In genomic region chr2:80581043-80581711, GRCm38 (mm10) we compare ENCODE assay signal across 7 mouse cellular contexts. TPM values are rescaled to one million over a fixed set of nuclear protein-coding genes. Genes with fewer than 3 reads are reported as not detected.
A peak's percentile ranks its signal among the peaks of the same experiment; 100 is the strongest.
DNase-seq lines count a peak whose midpoint lies in the region; ATAC-seq and TF ChIP-seq lines count a peak whose summit lies in the region.

TSS of gene Nckap1 (minus strand) at chr2:80581380.

- TF ChIP-seq CTCF in kidney, adult 2 months (conservative IDR thresholded peaks at IDR 0.05; ENCODE audit: insufficient read depth, insufficient read length, low read depth, low read length), result peak; percentile 32
- TF ChIP-seq CTCF in spleen, adult 2 months (IDR thresholded peaks at IDR 0.05; ENCODE audit: extremely low read depth, insufficient read depth, insufficient read length, insufficient replicate concordance), result peak; percentile 25; the same call in 1 of the 2 replicates

- peak; percentile 71 to 82 for DNase-seq in adrenal gland, postnatal 4 days (ENCODE audit: low spot score in 2 of 2)
- DNase-seq in heart, adult 18-20 months, result peak; percentile 90 to 92
- peak; percentile 93 for DNase-seq in kidney, adult 2 months
- peak; percentile 91 for DNase-seq in limb, embryonic 11.5 days (ENCODE audit: low spot score)
- DNase-seq in midbrain, embryonic 14.5 days, result peak; percentile 93
- peak in 1 of 2 experiments; percentile 29 for DNase-seq in spleen, adult 2 months (ENCODE audit: low read depth in 1 of 2, low spot score in 2 of 2)

- H3K4me2 ChIP-seq in embryonic facial prominence, embryonic 13.5 days, result peak within 1 kb of the TSS; percentile 72
- H3K4me2 ChIP-seq in limb, embryonic 11.5 days (ENCODE audit: low read depth, severe bottlenecking), result peak within 1 kb of the TSS; percentile 80
- peak within 1 kb of the TSS; percentile 81 for H3K4me2 ChIP-seq in midbrain, embryonic 14.5 days (ENCODE audit: low read length)

- H3K4me3 ChIP-seq in embryonic facial prominence, embryonic 13.5 days, result peak within 1 kb of the TSS; percentile 89
- peak within 1 kb of the TSS; percentile 72 for H3K4me3 ChIP-seq in kidney, adult 2 months (ENCODE audit: insufficient read depth, low read depth, low read length)
- H3K4me3 ChIP-seq in limb, embryonic 11.5 days (ENCODE audit: low read depth, low read length), result peak within 1 kb of the TSS; percentile 80
- H3K4me3 ChIP-seq in midbrain, embryonic 14.5 days (replicated peaks; ENCODE audit: low read depth, low read length), result peak within 1 kb of the TSS; percentile 86
- H3K4me3 ChIP-seq in spleen, adult 2 months (ENCODE audit: extremely low read depth, insufficient read depth, insufficient read length), result peak within 1 kb of the TSS; percentile 55

- H3K9me3 ChIP-seq in embryonic facial prominence, embryonic 13.5 days, result no peaks in the 10 kb centered on the region
- no peaks in the 10 kb centered on the region for H3K9me3 ChIP-seq in limb, embryonic 11.5 days (ENCODE audit: control insufficient read depth, low read length)
- H3K9me3 ChIP-seq in midbrain, embryonic 14.5 days (ENCODE audit: control insufficient read depth, low read length), result no peaks in the 10 kb centered on the region

- H3K4me1 ChIP-seq in embryonic facial prominence, embryonic 13.5 days, result peaks cover 13% of the 10 kb centered on the region
- peaks cover 14% of the 10 kb centered on the region for H3K4me1 ChIP-seq in kidney, adult 2 months (ENCODE audit: control insufficient read depth, insufficient read depth, low read length)
- H3K4me1 ChIP-seq in limb, embryonic 11.5 days (ENCODE audit: control insufficient read depth, insufficient read depth, low read length), result peaks cover 3% of the 10 kb centered on the region; the same call in 1 of the 2 replicates
- H3K4me1 ChIP-seq in midbrain, embryonic 14.5 days (ENCODE audit: control insufficient read depth, insufficient read depth, low read length), result peaks cover 16% of the 10 kb centered on the region
- peaks cover 11% of the 10 kb centered on the region for H3K4me1 ChIP-seq in spleen, adult 2 months (ENCODE audit: control insufficient read depth, insufficient read depth, insufficient read length)

- peak within 1 kb of the TSS; percentile 97 for H3K27ac ChIP-seq in embryonic facial prominence, embryonic 13.5 days
- peak within 1 kb of the TSS; percentile 88 for H3K27ac ChIP-seq in kidney, adult 2 months (ENCODE audit: insufficient read depth, low read depth, low read length)
- H3K27ac ChIP-seq in limb, embryonic 11.5 days (replicated peaks; ENCODE audit: low read depth, low read length), result peak within 1 kb of the TSS; percentile 95
- H3K27ac ChIP-seq in midbrain, embryonic 14.5 days (replicated peaks; ENCODE audit: low read depth, low read length), result peak within 1 kb of the TSS; percentile 98
- peak within 1 kb of the TSS; percentile 59; the same call in 1 of the 2 replicates for H3K27ac ChIP-seq in spleen, adult 2 months (ENCODE audit: insufficient read depth, low read length)

- peak; percentile 91 for ATAC-seq in embryonic facial prominence, embryonic 13.5 days (ENCODE audit: insufficient number of reproducible peaks, insufficient read depth, low FRiP score, low TSS enrichment, low read depth)
- peak; percentile 91 for ATAC-seq in limb, embryonic 11.5 days (ENCODE audit: insufficient number of reproducible peaks, low FRiP score, low TSS enrichment, low read depth)
- peak; percentile 95 for ATAC-seq in midbrain, embryonic 14.5 days (ENCODE audit: low FRiP score, low TSS enrichment)

- H3K36me3 ChIP-seq in embryonic facial prominence, embryonic 13.5 days, result no peaks in the 10 kb centered on the region
- H3K36me3 ChIP-seq in kidney, adult 2 months (ENCODE audit: control insufficient read depth, insufficient read depth, low read length), result no peaks in the 10 kb centered on the region
- H3K36me3 ChIP-seq in limb, embryonic 11.5 days (ENCODE audit: control insufficient read depth, insufficient read depth, low read length), result no peaks in the 10 kb centered on the region
- no peaks in the 10 kb centered on the region for H3K36me3 ChIP-seq in midbrain, embryonic 14.5 days (ENCODE audit: control insufficient read depth, insufficient read depth, low read length)
- no peaks in the 10 kb centered on the region for H3K36me3 ChIP-seq in spleen, adult 2 months (ENCODE audit: control insufficient read depth, insufficient read depth, low read length)

- peak within 1 kb of the TSS; percentile 99 for H3K9ac ChIP-seq in embryonic facial prominence, embryonic 13.5 days
- H3K9ac ChIP-seq in limb, embryonic 11.5 days (ENCODE audit: low read length), result peak within 1 kb of the TSS; percentile 99
- peak within 1 kb of the TSS; percentile 99 for H3K9ac ChIP-seq in midbrain, embryonic 14.5 days (replicated peaks; ENCODE audit: low read length)

- WGBS in embryonic facial prominence, embryonic 13.5 days, result under 1% methylated on average over 71 of the region's 88 CpGs
- 2% methylated on average over 84 of the region's 88 CpGs for WGBS in kidney, adult 2 months
- 0% methylated on average over 58 of the region's 88 CpGs for WGBS in limb, embryonic 11.5 days
- under 1% methylated on average over 73 of the region's 88 CpGs for WGBS in midbrain, embryonic 14.5 days
- under 1% methylated on average over 40 of the region's 88 CpGs for WGBS in spleen, adult 2 months

- H3K27me3 ChIP-seq in embryonic facial prominence, embryonic 13.5 days, result no peaks in the 10 kb centered on the region
- H3K27me3 ChIP-seq in kidney, adult 2 months (replicated peaks; ENCODE audit: control insufficient read depth, insufficient read depth, low read length), result no peaks in the 10 kb centered on the region
- H3K27me3 ChIP-seq in limb, embryonic 11.5 days (ENCODE audit: control insufficient read depth, insufficient read depth, low read length), result no peaks in the 10 kb centered on the region
- no peaks in the 10 kb centered on the region for H3K27me3 ChIP-seq in midbrain, embryonic 14.5 days (ENCODE audit: control insufficient read depth, insufficient read depth, low read length)
- H3K27me3 ChIP-seq in spleen, adult 2 months (ENCODE audit: control insufficient read depth, insufficient read depth, low read length), result peaks cover 22% of the 10 kb centered on the region

- no peak for TF ChIP-seq POLR2A in kidney, adult 2 months (IDR thresholded peaks at IDR 0.05; ENCODE audit: low read depth, low read length)
- TF ChIP-seq POLR2A in spleen, adult 2 months (IDR thresholded peaks at IDR 0.05; ENCODE audit: low read depth, low read length), result no peak

RNA-seq across cellular contexts. Expression of gene Nckap1, which starts in this region (rescaled TPM):
- total RNA-seq in adrenal gland, postnatal 4 days (2021), result 100 to 1,000 TPM; 130 to 133 TPM
- polyA plus RNA-seq in embryonic facial prominence, embryonic 13.5 days (2015; fragmentation: Nextera tagmentation; extraction: Ambion mirVana), result 59.8 and 70.1 TPM in 2 replicates
- 10 to 100 TPM; 61.1 to 61.4 TPM for total RNA-seq in heart, adult 18-20 months (2021)
- 39.7 and 45.9 TPM in 2 replicates for polyA plus RNA-seq in kidney, adult 2 months (2012; rRNA removed)
- polyA plus RNA-seq in limb, embryonic 11.5 days (2014; fragmentation: Nextera tagmentation; extraction: Ambion mirVana), result 54.4 and 61.4 TPM in 2 replicates
- polyA plus RNA-seq in midbrain, embryonic 14.5 days (2014; fragmentation: Nextera tagmentation; extraction: Ambion mirVana), result 82.3 and 94.7 TPM in 2 replicates
- polyA plus RNA-seq in spleen, adult 2 months (2012; rRNA removed), result 4.0 and 4.7 TPM in 2 replicates
